Mouse (Mus musculus): ENCODE measurements around the gene Syt1. TPM values are rescaled to one million over a fixed set of nuclear protein-coding genes. Genes with fewer than 3 reads are reported as not detected.

Syt1 gene
- polyA plus RNA-seq, 1 experiment from 2014 or later, result 1.1 TPM

DNA sequence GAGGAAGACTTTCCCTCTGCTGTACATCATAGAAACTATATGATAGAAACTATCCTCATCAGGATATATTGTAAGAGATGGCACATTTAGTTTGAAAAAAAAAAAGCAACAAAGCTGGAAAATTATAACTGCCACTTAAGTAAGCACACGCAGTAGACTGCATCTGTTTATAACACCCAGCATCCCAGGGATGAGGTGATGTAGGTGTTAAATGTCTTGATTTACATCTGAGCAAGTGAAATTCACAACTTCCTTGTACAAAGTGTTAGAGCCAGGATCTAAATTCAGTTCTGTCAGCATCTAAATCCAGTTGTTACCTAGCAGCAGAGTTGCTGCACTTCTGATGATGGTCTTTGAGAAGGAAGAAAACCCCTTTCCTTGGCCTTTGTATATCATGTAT lies 173.3 kb downstream of the Syt1 start:
- Histone ChIP-seq H3K9ac (no peak overlapping the region), H3K27ac (ENCODE audit: poor library complexity, severe bottlenecking) (no peak overlapping the region), H3K9me3 (replicated peaks) (no peaks in the 10 kb centered on the region), H3K4me1 (replicated peaks) (no peaks in the 10 kb centered on the region), H3K36me3 (no peaks in the 10 kb centered on the region), H3K4me3 (no peak overlapping the region), H3K4me2 (no peak overlapping the region), H3K27me3 (replicated peaks) (no peaks in the 10 kb centered on the region)
- WGBS, result 86% methylated on average over 1 of the region's 1 CpGs
- no peak for ATAC-seq (ENCODE audit: insufficient number of reproducible peaks, low FRiP score)

DNA sequence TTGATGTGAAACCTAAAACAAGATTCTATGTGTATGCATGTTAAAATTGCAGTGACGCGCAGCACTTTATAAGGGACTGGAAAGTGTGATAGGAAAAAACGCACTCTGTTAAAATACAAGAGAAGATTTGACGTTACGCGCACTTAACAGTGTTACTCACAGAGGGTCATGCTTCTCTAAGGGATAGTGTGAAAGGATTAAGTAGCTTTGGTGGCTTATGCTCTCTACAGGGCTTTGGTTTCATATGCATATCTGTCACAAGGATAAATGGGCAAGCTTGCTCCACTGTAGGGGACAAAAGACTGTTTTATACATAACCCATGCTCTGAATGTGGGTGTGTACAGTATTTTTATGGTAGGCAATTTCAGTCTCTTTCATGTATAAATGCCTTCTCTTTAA lies 178.5 kb downstream of the Syt1 start:
- WGBS, result 75% methylated on average over 6 of the region's 6 CpGs
- Histone ChIP-seq H3K27ac (ENCODE audit: poor library complexity, severe bottlenecking) (no peak overlapping the region), H3K4me1 (replicated peaks) (no peaks in the 10 kb centered on the region), H3K4me3 (no peak overlapping the region), H3K9me3 (replicated peaks) (no peaks in the 10 kb centered on the region), H3K36me3 (no peaks in the 10 kb centered on the region), H3K4me2 (peak overlapping the region; percentile 22; the same call in 1 of the 2 replicates), H3K9ac (no peak overlapping the region), H3K27me3 (replicated peaks) (no peaks in the 10 kb centered on the region)
- ATAC-seq (ENCODE audit: insufficient number of reproducible peaks, low FRiP score), result no peak

DNA sequence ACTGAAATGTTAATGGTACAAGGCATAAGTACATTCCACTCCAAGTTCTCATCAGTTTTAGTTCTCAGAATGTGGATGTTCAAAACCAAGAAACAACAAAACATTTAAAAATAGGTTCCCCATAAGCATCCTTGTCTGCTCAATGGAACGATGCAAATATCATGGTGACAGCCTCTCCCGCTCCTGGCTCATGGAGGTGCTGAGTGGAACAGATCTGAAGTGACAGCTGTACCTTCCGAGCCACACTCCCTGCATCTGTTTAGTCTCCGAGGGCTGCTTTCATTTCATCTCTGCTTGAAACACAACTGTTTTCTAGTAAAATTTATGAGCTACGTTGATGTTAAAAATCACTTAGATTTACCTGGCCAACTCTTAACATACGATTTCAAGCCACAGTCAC lies 179.0 kb downstream of the Syt1 start:
- H3K9me3 ChIP-seq (replicated peaks), result no peaks in the 10 kb centered on the region
- 46% methylated on average over 6 of the region's 6 CpGs for WGBS
- H3K27me3 ChIP-seq (replicated peaks), result no peaks in the 10 kb centered on the region
- no peaks in the 10 kb centered on the region for H3K36me3 ChIP-seq
- H3K4me3 ChIP-seq, result no peak overlapping the region
- ATAC-seq (ENCODE audit: insufficient number of reproducible peaks, low FRiP score), result no peak
- peak overlapping the region; percentile 22; the same call in 1 of the 2 replicates for H3K4me2 ChIP-seq
- H3K27ac ChIP-seq (ENCODE audit: poor library complexity, severe bottlenecking), result no peak overlapping the region
- H3K4me1 ChIP-seq (replicated peaks), result no peaks in the 10 kb centered on the region
- no peak overlapping the region for H3K9ac ChIP-seq

DNA sequence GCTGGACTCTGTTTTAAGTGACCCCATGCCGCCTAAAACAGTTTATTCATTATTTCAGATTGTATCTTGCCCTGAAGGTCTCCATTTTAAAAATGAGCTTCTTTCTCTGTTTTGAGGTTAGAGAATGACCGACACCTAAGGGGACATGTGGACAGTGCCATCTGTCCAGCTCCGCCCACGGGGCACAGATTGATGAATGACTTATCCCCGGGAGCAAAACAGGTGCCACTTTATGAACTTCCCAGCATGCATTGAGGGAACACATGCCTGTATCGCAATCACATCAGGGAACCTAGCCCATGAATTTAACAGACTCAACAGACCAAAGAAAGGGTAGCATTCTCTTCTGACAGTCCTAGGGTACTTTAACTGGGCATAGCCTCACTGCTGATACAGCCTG lies 188.5 kb downstream of the Syt1 start:
- no peaks in the 10 kb centered on the region for H3K27me3 ChIP-seq (replicated peaks)
- H3K9me3 ChIP-seq (replicated peaks), result no peaks in the 10 kb centered on the region
- no peak overlapping the region for H3K4me2 ChIP-seq
- no peak overlapping the region for H3K9ac ChIP-seq
- no peaks in the 10 kb centered on the region for H3K4me1 ChIP-seq (replicated peaks)
- no peak overlapping the region for H3K4me3 ChIP-seq
- ATAC-seq (ENCODE audit: insufficient number of reproducible peaks, low FRiP score), result no peak
- no peak overlapping the region for H3K27ac ChIP-seq (ENCODE audit: poor library complexity, severe bottlenecking)
- 91% methylated on average over 6 of the region's 6 CpGs for WGBS
- H3K36me3 ChIP-seq, result no peaks in the 10 kb centered on the region

DNA sequence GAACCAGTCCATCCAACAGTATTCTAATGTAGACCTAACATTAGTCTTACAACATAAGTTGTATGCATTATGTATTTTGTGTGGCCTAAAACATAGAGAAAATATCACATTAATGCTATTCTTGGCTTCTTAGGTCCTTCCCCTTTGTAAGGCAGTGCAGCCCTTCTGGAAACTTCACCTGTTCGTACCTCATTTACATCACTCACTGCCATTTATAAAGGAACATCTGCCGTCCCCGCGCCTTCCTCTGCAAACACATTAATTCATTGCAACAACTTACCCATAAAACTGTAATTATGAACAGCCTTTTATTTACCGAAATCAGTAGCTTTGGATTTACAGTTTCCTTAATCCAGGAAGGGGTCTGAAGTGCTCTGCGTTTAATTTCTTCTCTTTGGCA lies 195.4 kb downstream of the Syt1 start:
- no peak overlapping the region for H3K27ac ChIP-seq (ENCODE audit: poor library complexity, severe bottlenecking)
- H3K4me1 ChIP-seq (replicated peaks), result no peaks in the 10 kb centered on the region
- WGBS, result 89% methylated on average over 6 of the region's 6 CpGs
- H3K4me3 ChIP-seq, result no peak overlapping the region
- ATAC-seq (ENCODE audit: insufficient number of reproducible peaks, low FRiP score), result no peak
- H3K27me3 ChIP-seq (replicated peaks), result no peaks in the 10 kb centered on the region
- no peaks in the 10 kb centered on the region for H3K9me3 ChIP-seq (replicated peaks)
- no peak overlapping the region for H3K4me2 ChIP-seq
- H3K9ac ChIP-seq, result no peak overlapping the region
- H3K36me3 ChIP-seq, result no peaks in the 10 kb centered on the region

DNA sequence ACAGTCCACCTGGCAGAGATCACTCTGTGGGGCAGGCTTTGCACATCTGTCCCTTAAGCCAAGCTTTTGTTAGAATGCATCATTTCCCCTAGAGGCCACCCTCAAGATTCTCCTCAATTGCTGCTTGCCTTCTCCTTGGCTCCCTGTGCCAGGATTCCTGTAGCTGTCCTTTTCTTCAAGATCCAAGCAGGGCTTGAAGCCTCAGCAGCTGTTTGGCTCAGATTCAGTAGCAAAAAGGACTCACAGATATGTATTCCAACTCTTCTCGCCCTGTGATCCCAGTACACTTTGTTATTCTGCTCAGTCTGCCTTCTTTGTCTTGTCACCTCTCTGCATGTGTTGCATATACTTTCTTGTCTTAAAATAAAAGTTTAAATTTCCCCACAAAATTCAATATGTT lies 206.4 kb downstream of the Syt1 start:
- ATAC-seq (ENCODE audit: insufficient number of reproducible peaks, low FRiP score), result no peak
- Histone ChIP-seq H3K4me2 (no peak overlapping the region), H3K9me3 (replicated peaks) (no peaks in the 10 kb centered on the region), H3K36me3 (no peaks in the 10 kb centered on the region), H3K27me3 (replicated peaks) (no peaks in the 10 kb centered on the region), H3K4me1 (replicated peaks) (no peaks in the 10 kb centered on the region), H3K9ac (no peak overlapping the region), H3K27ac (ENCODE audit: poor library complexity, severe bottlenecking) (no peak overlapping the region), H3K4me3 (no peak overlapping the region)
- 64% methylated on average over 1 of the region's 1 CpGs for WGBS

DNA sequence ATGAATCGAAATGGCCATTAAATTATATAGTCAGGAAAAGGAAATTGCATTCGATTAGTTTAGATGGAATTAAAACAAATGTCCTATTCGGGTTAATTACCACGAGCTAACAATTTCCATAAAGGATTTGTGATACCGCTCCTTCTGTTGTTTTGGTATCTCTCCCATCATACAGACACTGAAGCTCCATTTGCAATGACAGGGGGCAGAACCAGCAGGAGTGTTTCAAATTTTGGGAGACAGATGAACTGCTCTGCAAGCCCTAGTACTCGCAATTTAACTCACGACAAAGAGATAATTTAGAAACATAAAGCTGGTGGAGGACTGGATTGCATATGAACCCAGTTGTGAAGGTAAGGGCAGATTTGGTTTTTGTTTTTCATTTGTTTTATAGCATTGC lies 210.0 kb downstream of the Syt1 start:
- Histone ChIP-seq H3K27me3 (replicated peaks) (no peaks in the 10 kb centered on the region), H3K4me1 (replicated peaks) (no peaks in the 10 kb centered on the region), H3K9ac (no peak overlapping the region), H3K36me3 (no peaks in the 10 kb centered on the region), H3K27ac (ENCODE audit: poor library complexity, severe bottlenecking) (no peak overlapping the region), H3K4me3 (no peak overlapping the region), H3K9me3 (replicated peaks) (no peaks in the 10 kb centered on the region), H3K4me2 (no peak overlapping the region)
- WGBS, result 75% methylated on average over 7 of the region's 7 CpGs
- ATAC-seq (ENCODE audit: insufficient number of reproducible peaks, low FRiP score), result no peak

DNA sequence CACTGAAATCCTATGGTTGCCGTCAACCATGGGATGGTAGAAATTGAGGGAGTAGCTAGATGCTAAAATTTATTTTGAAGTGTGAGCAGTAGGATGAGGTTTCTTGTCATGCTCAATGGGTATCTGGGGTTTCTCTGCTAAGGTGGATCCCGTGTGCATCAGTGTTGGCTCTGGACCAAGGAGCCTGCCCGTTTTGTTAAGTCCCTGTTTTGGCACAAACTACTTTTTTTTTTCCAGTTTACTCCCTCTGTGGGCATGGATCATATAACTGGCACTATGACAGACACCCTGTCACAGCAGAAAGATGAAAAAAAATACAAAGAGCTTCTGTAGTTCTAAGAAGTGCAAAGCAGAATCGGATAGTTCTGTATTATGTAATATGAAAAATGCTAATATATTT lies 212.0 kb downstream of the Syt1 start:
- Histone ChIP-seq H3K4me3 (no peak overlapping the region), H3K4me2 (no peak overlapping the region), H3K9me3 (replicated peaks) (no peaks in the 10 kb centered on the region), H3K9ac (no peak overlapping the region), H3K36me3 (no peaks in the 10 kb centered on the region), H3K27ac (ENCODE audit: poor library complexity, severe bottlenecking) (no peak overlapping the region), H3K27me3 (replicated peaks) (no peaks in the 10 kb centered on the region), H3K4me1 (replicated peaks) (no peaks in the 10 kb centered on the region)
- no peak for ATAC-seq (ENCODE audit: insufficient number of reproducible peaks, low FRiP score)
- WGBS, result 79% methylated on average over 4 of the region's 4 CpGs

DNA sequence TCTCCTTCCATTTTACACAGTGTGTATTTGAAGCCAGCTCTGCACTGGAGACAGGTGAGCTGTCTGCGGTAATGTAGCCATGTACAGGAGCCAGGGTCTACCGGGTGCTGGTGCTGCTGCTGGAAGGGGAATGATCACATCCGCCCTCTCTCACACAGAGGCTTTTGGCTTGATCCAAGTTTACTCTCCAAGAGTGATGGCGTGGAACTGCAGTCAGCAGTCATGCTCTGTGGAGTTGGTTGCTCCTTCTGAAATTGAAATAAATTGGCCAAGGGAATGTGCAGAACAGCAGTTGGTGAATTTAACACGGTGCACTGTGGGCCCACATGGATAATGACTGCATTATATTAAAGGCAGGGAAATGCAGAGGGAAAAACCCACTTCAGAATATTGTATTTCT lies 228.0 kb downstream of the Syt1 start:
- Histone ChIP-seq H3K27me3 (replicated peaks) (no peaks in the 10 kb centered on the region), H3K9me3 (replicated peaks) (no peaks in the 10 kb centered on the region), H3K27ac (ENCODE audit: poor library complexity, severe bottlenecking) (no peak overlapping the region), H3K9ac (no peak overlapping the region), H3K4me2 (no peak overlapping the region), H3K36me3 (no peaks in the 10 kb centered on the region), H3K4me3 (no peak overlapping the region), H3K4me1 (replicated peaks) (no peaks in the 10 kb centered on the region)
- no peak for ATAC-seq (ENCODE audit: insufficient number of reproducible peaks, low FRiP score)
- WGBS, result 82% methylated on average over 5 of the region's 5 CpGs

DNA sequence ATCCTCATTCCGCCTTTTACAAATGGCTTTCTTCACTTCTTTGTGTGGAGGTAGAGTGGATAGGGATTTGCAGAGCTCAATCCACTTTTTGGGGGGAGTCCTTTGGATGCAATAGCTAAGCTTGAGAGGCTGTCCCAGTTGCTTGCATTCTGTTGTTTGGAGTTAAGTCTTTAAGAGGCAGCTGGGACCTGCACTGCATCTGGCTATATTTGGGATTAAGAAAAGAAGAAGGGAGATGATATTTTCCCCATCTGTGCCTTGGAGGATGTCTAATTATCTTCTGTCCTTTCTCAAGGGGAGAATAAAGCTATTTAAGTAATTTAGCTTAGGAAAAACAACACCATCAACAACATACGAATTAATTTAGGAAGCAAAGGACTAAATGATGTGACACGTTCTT lies 230.2 kb downstream of the Syt1 start:
- Histone ChIP-seq H3K27me3 (replicated peaks) (no peaks in the 10 kb centered on the region), H3K9ac (no peak overlapping the region), H3K4me3 (no peak overlapping the region), H3K27ac (ENCODE audit: poor library complexity, severe bottlenecking) (no peak overlapping the region), H3K4me1 (replicated peaks) (no peaks in the 10 kb centered on the region), H3K4me2 (no peak overlapping the region), H3K9me3 (replicated peaks) (no peaks in the 10 kb centered on the region), H3K36me3 (no peaks in the 10 kb centered on the region)
- ATAC-seq (ENCODE audit: insufficient number of reproducible peaks, low FRiP score), result no peak
- WGBS, result 74% methylated on average over 3 of the region's 3 CpGs

DNA sequence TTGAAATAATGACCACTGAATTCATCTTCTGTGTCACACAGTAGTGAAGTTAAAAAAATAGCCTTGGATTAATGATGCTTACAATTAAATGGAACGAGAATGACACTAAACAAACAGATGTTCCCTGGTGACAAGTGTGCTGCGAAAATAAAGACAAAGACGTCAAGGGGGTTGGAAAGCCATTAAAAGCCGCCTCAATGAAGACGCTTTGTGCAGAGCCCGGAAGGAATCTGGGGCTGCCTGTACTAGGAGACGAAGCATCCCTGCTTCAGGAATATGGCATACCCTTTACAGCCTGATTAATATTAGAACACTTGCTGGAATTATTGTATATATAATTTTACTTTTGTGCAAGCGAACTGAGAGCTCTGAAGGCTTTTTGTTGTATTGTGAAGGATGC lies 234.0 kb downstream of the Syt1 start:
- Histone ChIP-seq H3K27me3 (replicated peaks) (no peaks in the 10 kb centered on the region), H3K4me2 (no peak overlapping the region), H3K36me3 (no peaks in the 10 kb centered on the region), H3K9me3 (replicated peaks) (no peaks in the 10 kb centered on the region), H3K4me3 (no peak overlapping the region), H3K27ac (ENCODE audit: poor library complexity, severe bottlenecking) (no peak overlapping the region), H3K9ac (no peak overlapping the region), H3K4me1 (replicated peaks) (no peaks in the 10 kb centered on the region)
- WGBS, result 76% methylated on average over 8 of the region's 8 CpGs
- ATAC-seq (ENCODE audit: insufficient number of reproducible peaks, low FRiP score), result no peak

DNA sequence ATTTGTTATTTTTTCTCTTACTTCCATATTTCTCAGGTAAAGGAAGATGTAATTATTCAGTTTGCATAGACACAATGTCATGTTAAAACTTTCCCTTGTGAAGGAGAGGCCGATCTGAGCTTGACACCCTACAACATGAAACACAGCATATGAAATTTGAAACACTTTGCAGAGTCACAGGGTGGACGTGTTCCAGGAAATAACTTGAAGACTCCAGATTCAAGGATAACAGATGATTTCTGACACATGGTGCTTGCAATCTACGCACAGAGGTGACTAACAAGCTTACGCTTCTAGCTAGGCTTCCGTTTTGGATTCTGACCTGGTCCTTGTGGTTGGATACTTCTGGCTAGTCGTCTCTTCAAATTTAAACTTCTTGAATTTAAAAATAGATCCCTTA lies 239.7 kb downstream of the Syt1 start:
- H3K27me3 ChIP-seq (replicated peaks), result no peaks in the 10 kb centered on the region
- no peaks in the 10 kb centered on the region for H3K36me3 ChIP-seq
- 78% methylated on average over 6 of the region's 6 CpGs for WGBS
- no peak overlapping the region for H3K27ac ChIP-seq (ENCODE audit: poor library complexity, severe bottlenecking)
- no peak overlapping the region for H3K4me2 ChIP-seq
- ATAC-seq (ENCODE audit: insufficient number of reproducible peaks, low FRiP score), result no peak
- no peak overlapping the region for H3K4me3 ChIP-seq
- H3K9ac ChIP-seq, result no peak overlapping the region
- H3K4me1 ChIP-seq (replicated peaks), result no peaks in the 10 kb centered on the region
- no peaks in the 10 kb centered on the region for H3K9me3 ChIP-seq (replicated peaks)
